Mouse (Mus musculus) cerebellum, adult (tissue): ENCODE results near the gene Olfr1240.

ENCODE experiments used
- ATAC-seq: cut with Nextera tagmentation; 2 replicates; pipeline ENCODE4 v1.9.2; 2017; ENCODE audit warnings: mild to moderate bottlenecking, moderate library complexity, mixed read lengths; ENCODE audit not compliant: insufficient number of reproducible peaks, low FRiP score, low TSS enrichment

Olfr1240 gene

GRCm38 (mm10) chr2:89442900-89443299 lies at the start of gene Olfr1240:
Gene Olfr1240 (minus strand): TSS chr2:89443000.
- ATAC-seq: no peak

- ATAC-seq: no peak
Observed at GRCm38 (mm10) chr2:89487026-89487425, 44.2 kb upstream of the Olfr1240 start, which contains the start of gene Olfr1241. Gene Olfr1241 (minus strand): TSS chr2:89487126.

GRCm38 (mm10) chr2:89420307-89420706 lies 22.5 kb downstream of the Olfr1240 start, which contains the start of gene Olfr1239:
Gene Olfr1239 (minus strand): TSS chr2:89420407.
- ATAC-seq: no peak

- ATAC-seq: no peak
Observed at GRCm38 (mm10) chr2:89414557-89414956, 28.2 kb downstream of the Olfr1240 start.

- no peak for ATAC-seq
Observed at GRCm38 (mm10) chr2:89409576-89409975, 33.2 kb downstream of the Olfr1240 start, which contains the start of gene Olfr1238. Gene Olfr1238 (minus strand): TSS chr2:89409676.

GRCm38 (mm10) chr2:89400882-89401281 lies 41.9 kb downstream of the Olfr1240 start:
- no peak for ATAC-seq
